Mouse (Mus musculus) ovary, postnatal 36 days (tissue): ENCODE results near the gene Cyp2c55.

Source experiments
- DNase-seq: peaks from one replicate; pipeline ENCODE4 v3.0.0; 2022; ENCODE audit warnings: low spot score, mixed read lengths

Cyp2c55 gene

GRCm38 (mm10) chr19:39006715-39007114, at the start of gene Cyp2c55:
Gene Cyp2c55 (plus strand): TSS chr19:39007019.
- DNase-seq = no peak

GRCm38 (mm10) chr19:38970741-38971140, 36.1 kb upstream of the Cyp2c55 start:
- no peak for DNase-seq

- no peak for DNase-seq
These were observed 34.2 kb upstream of the Cyp2c55 start for GRCm38 (mm10) chr19:38972581-38972980.

- no peak for DNase-seq
These were observed 33.2 kb upstream of the Cyp2c55 start for GRCm38 (mm10) chr19:38973666-38974065.

GRCm38 (mm10) chr19:38976269-38976668, 30.6 kb upstream of the Cyp2c55 start:
- no peak for DNase-seq

GRCm38 (mm10) chr19:38981966-38982365, 24.9 kb upstream of the Cyp2c55 start:
- DNase-seq = peak; percentile 32

GRCm38 (mm10) chr19:38998248-38998647, 8.6 kb upstream of the Cyp2c55 start:
- DNase-seq = no peak

- no peak for DNase-seq
These were observed 8.1 kb upstream of the Cyp2c55 start for GRCm38 (mm10) chr19:38998676-38999075.

GRCm38 (mm10) chr19:39005132-39005531, 1.7 kb upstream of the Cyp2c55 start:
- no peak for DNase-seq

- DNase-seq = no peak
These were observed 51.1 kb downstream of the Cyp2c55 start for GRCm38 (mm10) chr19:39057928-39058327.

- no peak for DNase-seq
These were observed 53.9 kb downstream of the Cyp2c55 start, which contains the start of gene Cyp2c65 for GRCm38 (mm10) chr19:39060719-39061118. Gene Cyp2c65 (plus strand): TSS chr19:39061015.
